Mouse (Mus musculus): Measurements from ENCODE around the gene Nudt3.

- TF ChIP-seq POLR2A (IDR thresholded peaks at IDR 0.05; ENCODE audit: low read depth, low read length) (no peak), CTCF (IDR thresholded peaks at IDR 0.05; ENCODE audit: extremely low read depth, insufficient read depth, insufficient read length, insufficient replicate concordance) (no peak)
Observed at GRCm38 (mm10) chr17:27645807-27646206, 22.5 kb upstream of the Nudt3 start.
